Mouse (Mus musculus): ENCODE results near the gene Fam178b.

GRCm38 (mm10) chr1:36552506-36552905 is 130.5 kb downstream of the Fam178b start:
- no peak for TF ChIP-seq CTCF (conservative IDR thresholded peaks at IDR 0.05; ENCODE audit: low read length)
- TF ChIP-seq POU5F1 (IDR thresholded peaks at IDR 0.05; ENCODE audit: borderline replicate concordance, low read length): no peak
- TF ChIP-seq NANOG (IDR thresholded peaks at IDR 0.05; ENCODE audit: borderline replicate concordance, low read length): no peak

All from E14TG2a.4 (cell line).